Mouse (Mus musculus) forebrain, embryonic 10.5 days (tissue): ENCODE measurements at regions not wholly inside any gene's neighbourhood (a gene's known extent, or its start where the extent isn't known, plus 50 kb on each side); places are given as distances from the start of the nearest gene placed in this dataset.

Experiments used
- DNase-seq: peaks from one replicate; pipeline ENCODE4 v3.0.0-alpha.2; 2017; ENCODE audit warnings: low spot score; ENCODE audit errors: extremely low spot score
- H3K27ac ChIP-seq: fragments of 300-500 bp; sonication (generic); 2 replicates; pipeline ENCODE4 v1.5.1; 2016; ENCODE audit warnings: mild to moderate bottlenecking
- H3K27me3 ChIP-seq: fragments of 300-500 bp; sonication (generic); 2 replicates; pipeline ENCODE4 v1.6.1; 2016; ENCODE audit warnings: mild to moderate bottlenecking; ENCODE audit not compliant: poor library complexity, severe bottlenecking
- H3K36me3 ChIP-seq: fragments of 300-500 bp; sonication (generic); replicated peaks from 2 replicates; pipeline ENCODE4 v1.6.1; 2016; ENCODE audit warnings: mild to moderate bottlenecking, moderate library complexity
- H3K4me1 ChIP-seq: fragments of 300-500 bp; sonication (generic); 2 replicates; pipeline ENCODE4 v1.6.1; 2016
- H3K4me3 ChIP-seq: fragments of 300-500 bp; sonication (generic); 2 replicates; pipeline ENCODE4 v1.5.1; 2016; ENCODE audit warnings: mild to moderate bottlenecking, moderate library complexity
- H3K9me3 ChIP-seq: fragments of 300-500 bp; sonication (generic); 2 replicates; pipeline ENCODE4 v1.6.1; 2016; ENCODE audit warnings: mild to moderate bottlenecking, moderate library complexity
- WGBS: fragments of 180-500 bp; shearing (Covaris S2); methylation state at CpG from one replicate; pipeline ENCODE4 v1.1.7; 2016; 5-methylcytosine and 5-hydroxymethylcytosine counted together

- DNase-seq: no peak
These were observed 302.0 kb upstream of the Trib2 start for GRCm38 (mm10) chr12:16118710-16119109.

GRCm38 (mm10) chr12:16106946-16107345, 290.2 kb upstream of the Trib2 start:
- 73% methylated on average over 7 of the region's 7 CpGs for WGBS
- no peak for DNase-seq

More at GRCm38 (mm10) chr12:16118710-16119109, 302.0 kb upstream of the Trib2 start:
- H3K9me3 ChIP-seq: no peaks in the 10 kb centered on the region
- H3K4me1 ChIP-seq: no peaks in the 10 kb centered on the region
- H3K27ac ChIP-seq: no peak overlapping the region
- no peaks in the 10 kb centered on the region for H3K27me3 ChIP-seq
- no peaks in the 10 kb centered on the region for H3K36me3 ChIP-seq
- no peak overlapping the region for H3K4me3 ChIP-seq

GRCm38 (mm10) chr12:16098840-16099239, 282.1 kb upstream of the Trib2 start:
- DNase-seq: no peak
- H3K27ac ChIP-seq: no peak overlapping the region
- H3K4me1 ChIP-seq: no peaks in the 10 kb centered on the region
- 93% methylated on average over 7 of the region's 7 CpGs for WGBS
- H3K27me3 ChIP-seq: no peaks in the 10 kb centered on the region
- H3K4me3 ChIP-seq: no peak overlapping the region
- no peaks in the 10 kb centered on the region for H3K9me3 ChIP-seq
- H3K36me3 ChIP-seq: no peaks in the 10 kb centered on the region

More at GRCm38 (mm10) chr12:16106946-16107345, 290.2 kb upstream of the Trib2 start:
- Histone ChIP-seq H3K27ac (no peak overlapping the region), H3K4me1 (no peaks in the 10 kb centered on the region), H3K27me3 (no peaks in the 10 kb centered on the region), H3K9me3 (no peaks in the 10 kb centered on the region), H3K4me3 (no peak overlapping the region), H3K36me3 (no peaks in the 10 kb centered on the region)

GRCm38 (mm10) chr12:16092643-16093042, 275.9 kb upstream of the Trib2 start:
- 95% methylated on average over 3 of the region's 3 CpGs for WGBS
- no peaks in the 10 kb centered on the region for H3K9me3 ChIP-seq

GRCm38 (mm10) chr12:16091336-16091735, 274.6 kb upstream of the Trib2 start:
- H3K27ac ChIP-seq: no peak overlapping the region
- peak; percentile 15 for DNase-seq
- H3K36me3 ChIP-seq: no peaks in the 10 kb centered on the region
- H3K4me3 ChIP-seq: no peak overlapping the region
- peaks cover 10% of the 10 kb centered on the region for H3K4me1 ChIP-seq
- no peaks in the 10 kb centered on the region for H3K9me3 ChIP-seq
- no peaks in the 10 kb centered on the region for H3K27me3 ChIP-seq
- WGBS: 20% methylated on average over 6 of the region's 6 CpGs

More at GRCm38 (mm10) chr12:16092643-16093042, 275.9 kb upstream of the Trib2 start:
- H3K27ac ChIP-seq: no peak overlapping the region
- H3K27me3 ChIP-seq: no peaks in the 10 kb centered on the region
- no peak overlapping the region for H3K4me3 ChIP-seq
- H3K36me3 ChIP-seq: no peaks in the 10 kb centered on the region
- peaks cover 10% of the 10 kb centered on the region for H3K4me1 ChIP-seq
- no peak for DNase-seq

GRCm38 (mm10) chr12:16083176-16083575, 266.5 kb upstream of the Trib2 start:
- Histone ChIP-seq H3K4me1 (no peaks in the 10 kb centered on the region), H3K27ac (no peak overlapping the region), H3K4me3 (no peak overlapping the region), H3K9me3 (no peaks in the 10 kb centered on the region), H3K27me3 (no peaks in the 10 kb centered on the region), H3K36me3 (no peaks in the 10 kb centered on the region)
- 30% methylated on average over 1 of the region's 1 CpGs for WGBS
- no peak for DNase-seq

DNA sequence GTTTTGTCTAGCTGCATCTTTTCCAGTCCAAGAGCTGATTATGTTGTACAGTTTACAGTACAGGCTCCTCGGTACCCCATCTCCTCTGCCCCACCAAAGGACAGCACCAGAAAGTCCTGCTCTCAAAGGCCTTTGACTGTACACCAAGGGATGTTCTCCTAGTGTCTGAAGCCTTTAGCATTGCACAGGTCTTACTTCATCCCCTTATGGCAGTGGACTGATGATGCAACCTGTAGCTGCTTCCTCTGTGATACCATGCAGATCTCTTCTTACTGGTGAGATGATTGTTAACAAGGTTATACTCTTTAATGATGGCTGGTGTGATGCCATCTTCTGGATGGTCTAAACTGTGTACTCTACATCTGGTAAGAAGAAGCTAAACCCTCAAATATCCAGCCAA, 260.5 kb upstream of the Trib2 start:
- 92% methylated on average over 1 of the region's 1 CpGs for whole genome bisulfite sequencing
- Histone ChIP-seq H3K9me3 (no peaks in the 10 kb centered on the region), H3K4me1 (no peaks in the 10 kb centered on the region), H3K4me3 (no peak overlapping the region), H3K36me3 (no peaks in the 10 kb centered on the region), H3K27me3 (no peaks in the 10 kb centered on the region), H3K27ac (no peak overlapping the region)
- DNase-seq: no peak

GRCm38 (mm10) chr12:16075962-16076361, 259.2 kb upstream of the Trib2 start:
- 80% methylated on average over 2 of the region's 2 CpGs for WGBS
- no peak for DNase-seq
- H3K4me3 ChIP-seq: no peak overlapping the region
- H3K27ac ChIP-seq: no peak overlapping the region
- H3K36me3 ChIP-seq: no peaks in the 10 kb centered on the region
- no peaks in the 10 kb centered on the region for H3K27me3 ChIP-seq
- no peaks in the 10 kb centered on the region for H3K4me1 ChIP-seq
- H3K9me3 ChIP-seq: no peaks in the 10 kb centered on the region

- no peaks in the 10 kb centered on the region for H3K27me3 ChIP-seq
- DNase-seq: no peak
- H3K27ac ChIP-seq: no peak overlapping the region
- no peaks in the 10 kb centered on the region for H3K4me1 ChIP-seq
- H3K4me3 ChIP-seq: no peak overlapping the region
- WGBS: 93% methylated on average over 13 of the region's 13 CpGs
- H3K9me3 ChIP-seq: no peaks in the 10 kb centered on the region
- H3K36me3 ChIP-seq: no peaks in the 10 kb centered on the region
These were observed 252.2 kb upstream of the Trib2 start for GRCm38 (mm10) chr12:16068940-16069339.

GRCm38 (mm10) chr12:16062689-16063088, 246.0 kb upstream of the Trib2 start:
- Histone ChIP-seq H3K4me3 (no peak overlapping the region), H3K27ac (no peak overlapping the region), H3K27me3 (no peaks in the 10 kb centered on the region), H3K9me3 (no peaks in the 10 kb centered on the region), H3K4me1 (no peaks in the 10 kb centered on the region), H3K36me3 (no peaks in the 10 kb centered on the region)
- WGBS: 88% methylated on average over 7 of the region's 7 CpGs
- DNase-seq: no peak

- Histone ChIP-seq H3K36me3 (no peaks in the 10 kb centered on the region), H3K4me3 (no peak overlapping the region), H3K27me3 (no peaks in the 10 kb centered on the region), H3K27ac (no peak overlapping the region), H3K4me1 (no peaks in the 10 kb centered on the region), H3K9me3 (no peaks in the 10 kb centered on the region)
- DNase-seq: no peak
- WGBS: 93% methylated on average over 5 of the region's 5 CpGs
These were observed 243.7 kb upstream of the Trib2 start for GRCm38 (mm10) chr12:16060461-16060860.

DNA sequence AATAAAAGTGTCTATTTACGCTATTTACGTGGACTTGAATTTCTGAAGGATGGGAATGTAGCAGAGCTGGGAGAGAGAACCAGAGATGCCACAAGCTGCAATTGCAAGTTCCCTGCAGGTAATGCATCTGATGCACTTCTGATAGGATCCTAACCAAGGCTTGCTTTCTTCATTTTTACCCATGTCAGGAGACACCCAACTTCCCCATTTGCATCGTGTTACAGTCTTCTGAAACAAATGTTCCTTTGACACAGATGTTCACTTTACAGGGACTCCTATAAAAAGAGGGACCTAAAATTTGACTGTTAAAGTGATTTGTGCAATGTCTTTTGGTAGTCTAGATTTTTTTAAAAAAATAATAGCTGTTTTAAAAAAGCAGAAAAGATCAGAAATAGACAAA, 241.5 kb upstream of the Trib2 start:
- DNase-seq: no peak
- Histone ChIP-seq H3K36me3 (no peaks in the 10 kb centered on the region), H3K4me3 (no peak overlapping the region), H3K27ac (no peak overlapping the region), H3K27me3 (no peaks in the 10 kb centered on the region), H3K4me1 (no peaks in the 10 kb centered on the region), H3K9me3 (no peaks in the 10 kb centered on the region)
- 85% methylated on average over 3 of the region's 3 CpGs for WGBS

- no peaks in the 10 kb centered on the region for H3K27me3 ChIP-seq
- DNase-seq: no peak
- no peak overlapping the region for H3K4me3 ChIP-seq
- no peaks in the 10 kb centered on the region for H3K4me1 ChIP-seq
- H3K27ac ChIP-seq: no peak overlapping the region
- 85% methylated on average over 2 of the region's 2 CpGs for WGBS
- no peaks in the 10 kb centered on the region for H3K36me3 ChIP-seq
- no peaks in the 10 kb centered on the region for H3K9me3 ChIP-seq
These were observed 240.1 kb upstream of the Trib2 start for GRCm38 (mm10) chr12:16056831-16057230.

- WGBS: 60% methylated on average over 1 of the region's 1 CpGs
These were observed 239.5 kb upstream of the Trib2 start for GRCm38 (mm10) chr12:16056216-16056615.

More at GRCm38 (mm10) chr12:16056216-16056615, 239.5 kb upstream of the Trib2 start:
- H3K4me1 ChIP-seq: no peaks in the 10 kb centered on the region
- H3K4me3 ChIP-seq: no peak overlapping the region
- no peak overlapping the region for H3K27ac ChIP-seq
- H3K9me3 ChIP-seq: no peaks in the 10 kb centered on the region
- no peaks in the 10 kb centered on the region for H3K27me3 ChIP-seq
- no peaks in the 10 kb centered on the region for H3K36me3 ChIP-seq
- no peak for DNase-seq
